Mouse (Mus musculus): Measurements from ENCODE around the gene Olfr498. TPM values are rescaled to one million over a fixed set of nuclear protein-coding genes. Genes with fewer than 3 reads are reported as not detected.

Olfr498 gene
- polyA plus RNA-seq (2015; fragmentation: Nextera tagmentation; extraction: Ambion mirVana), result not detected in 2 replicates

- Histone ChIP-seq H3K27ac (ENCODE audit: low read length) (no peak within 1 kb of the TSS), H3K36me3 (ENCODE audit: control insufficient read depth, insufficient read depth) (no peaks in the 10 kb centered on the region), H3K4me2 (ENCODE audit: low read length) (no peak within 1 kb of the TSS), H3K9ac (replicated peaks; ENCODE audit: low read depth, low read length) (no peak within 1 kb of the TSS), H3K4me1 (replicated peaks; ENCODE audit: control insufficient read depth, insufficient read depth, low read length) (no peaks in the 10 kb centered on the region), H3K4me3 (replicated peaks; ENCODE audit: low read length) (no peak within 1 kb of the TSS), H3K27me3 (replicated peaks; ENCODE audit: control insufficient read depth, insufficient read depth, low read length) (no peaks in the 10 kb centered on the region), H3K9me3 (ENCODE audit: control insufficient read depth, low read length) (no peaks in the 10 kb centered on the region)
- no peak for ATAC-seq
- WGBS, result 92% methylated on average over 1 of the region's 1 CpGs
Measured at GRCm38 (mm10) chr7:108465026-108465425, at the start of gene Olfr498. Gene Olfr498 (plus strand): TSS chr7:108465326.

- Histone ChIP-seq H3K4me1 (replicated peaks; ENCODE audit: control insufficient read depth, insufficient read depth, low read length) (no peaks in the 10 kb centered on the region), H3K9me3 (ENCODE audit: control insufficient read depth, low read length) (no peaks in the 10 kb centered on the region), H3K27me3 (replicated peaks; ENCODE audit: control insufficient read depth, insufficient read depth, low read length) (no peaks in the 10 kb centered on the region), H3K9ac (replicated peaks; ENCODE audit: low read depth, low read length) (no peak within 1 kb of the TSS), H3K27ac (ENCODE audit: low read length) (no peak within 1 kb of the TSS), H3K4me2 (ENCODE audit: low read length) (no peak within 1 kb of the TSS), H3K36me3 (ENCODE audit: control insufficient read depth, insufficient read depth) (no peaks in the 10 kb centered on the region), H3K4me3 (replicated peaks; ENCODE audit: low read length) (no peak within 1 kb of the TSS)
- no peak for ATAC-seq
- 87% methylated on average over 2 of the region's 2 CpGs for WGBS
Measured at GRCm38 (mm10) chr7:108420121-108420520, 45.0 kb upstream of the Olfr498 start, which contains the start of gene Olfr497. Gene Olfr497 (plus strand): TSS chr7:108420421.

Other genes with a start within 250 kb of the Olfr498 start
- not detected in 2 replicates for gene Olfr488, start 207.0 kb upstream of the Olfr498 start, polyA plus RNA-seq (2015; fragmentation: Nextera tagmentation; extraction: Ambion mirVana)
- not detected in 2 replicates for gene Olfr490, start 176.4 kb upstream of the Olfr498 start, polyA plus RNA-seq (2015; fragmentation: Nextera tagmentation; extraction: Ambion mirVana)
- gene Olfr491, start 151.9 kb upstream of the Olfr498 start, polyA plus RNA-seq (2015; fragmentation: Nextera tagmentation; extraction: Ambion mirVana), result not detected in 2 replicates
- not detected in 2 replicates for gene Olfr492, start 141.7 kb upstream of the Olfr498 start, polyA plus RNA-seq (2015; fragmentation: Nextera tagmentation; extraction: Ambion mirVana)
- not detected in 2 replicates for gene Olfr493, start 118.3 kb upstream of the Olfr498 start, polyA plus RNA-seq (2015; fragmentation: Nextera tagmentation; extraction: Ambion mirVana)
- gene Olfr494, start 100.0 kb upstream of the Olfr498 start, polyA plus RNA-seq (2015; fragmentation: Nextera tagmentation; extraction: Ambion mirVana), result not detected in 2 replicates
- gene Olfr495, start 72.2 kb upstream of the Olfr498 start, polyA plus RNA-seq (2015; fragmentation: Nextera tagmentation; extraction: Ambion mirVana), result not detected in 2 replicates
- gene Olfr497, start 44.9 kb upstream of the Olfr498 start, polyA plus RNA-seq (2015; fragmentation: Nextera tagmentation; extraction: Ambion mirVana), result not detected in 2 replicates
- gene Olfr502, start 59.7 kb downstream of the Olfr498 start, polyA plus RNA-seq (2015; fragmentation: Nextera tagmentation; extraction: Ambion mirVana), result not detected in 2 replicates
- gene Olfr503, start 79.2 kb downstream of the Olfr498 start, polyA plus RNA-seq (2015; fragmentation: Nextera tagmentation; extraction: Ambion mirVana), result not detected in 2 replicates
- not detected in 2 replicates for gene Olfr504, start 100.5 kb downstream of the Olfr498 start, polyA plus RNA-seq (2015; fragmentation: Nextera tagmentation; extraction: Ambion mirVana)
- gene Olfr506, start 145.5 kb downstream of the Olfr498 start, polyA plus RNA-seq (2015; fragmentation: Nextera tagmentation; extraction: Ambion mirVana), result not detected in 2 replicates
- gene Olfr507, start 156.5 kb downstream of the Olfr498 start, polyA plus RNA-seq (2015; fragmentation: Nextera tagmentation; extraction: Ambion mirVana), result not detected in 2 replicates
- gene Olfr508, start 164.7 kb downstream of the Olfr498 start, polyA plus RNA-seq (2015; fragmentation: Nextera tagmentation; extraction: Ambion mirVana), result not detected in 2 replicates
- 0.06 TPM in 1 of 2 replicates, not detected in the other for gene Olfr509, start 186.6 kb downstream of the Olfr498 start, polyA plus RNA-seq (2015; fragmentation: Nextera tagmentation; extraction: Ambion mirVana)
- not detected in 2 replicates for gene Olfr510, start 201.1 kb downstream of the Olfr498 start, polyA plus RNA-seq (2015; fragmentation: Nextera tagmentation; extraction: Ambion mirVana)
- not detected in 2 replicates for gene Olfr512, start 248.0 kb downstream of the Olfr498 start, polyA plus RNA-seq (2015; fragmentation: Nextera tagmentation; extraction: Ambion mirVana)

Data from forebrain, embryonic 16.5 days (tissue).